Mouse (Mus musculus) gonadal fat pad, adult 2 months (tissue): ENCODE measurements around the gene Ubr2. TPM values are rescaled to one million over a fixed set of nuclear protein-coding genes. Genes with fewer than 3 reads are reported as not detected.
A peak's percentile ranks its signal among the peaks of the same experiment; 100 is the strongest.

Source experiments
- DNase-seq: peaks from one replicate; pipeline ENCODE4 v3.0.0-alpha.2; 2012; ENCODE audit warnings: low read depth
- polyA plus RNA-seq: library from polyadenylated mRNA; depleted of rRNA; stranded (reverse); fragments of >200 nt; gene quantifications from 2 replicates; pipeline ENCODE4 v1.2.3, GENCODE M21; 2012; rRNA removed

Ubr2 gene
- 31.2 and 33.3 TPM in 2 replicates for polyA plus RNA-seq

DNA sequence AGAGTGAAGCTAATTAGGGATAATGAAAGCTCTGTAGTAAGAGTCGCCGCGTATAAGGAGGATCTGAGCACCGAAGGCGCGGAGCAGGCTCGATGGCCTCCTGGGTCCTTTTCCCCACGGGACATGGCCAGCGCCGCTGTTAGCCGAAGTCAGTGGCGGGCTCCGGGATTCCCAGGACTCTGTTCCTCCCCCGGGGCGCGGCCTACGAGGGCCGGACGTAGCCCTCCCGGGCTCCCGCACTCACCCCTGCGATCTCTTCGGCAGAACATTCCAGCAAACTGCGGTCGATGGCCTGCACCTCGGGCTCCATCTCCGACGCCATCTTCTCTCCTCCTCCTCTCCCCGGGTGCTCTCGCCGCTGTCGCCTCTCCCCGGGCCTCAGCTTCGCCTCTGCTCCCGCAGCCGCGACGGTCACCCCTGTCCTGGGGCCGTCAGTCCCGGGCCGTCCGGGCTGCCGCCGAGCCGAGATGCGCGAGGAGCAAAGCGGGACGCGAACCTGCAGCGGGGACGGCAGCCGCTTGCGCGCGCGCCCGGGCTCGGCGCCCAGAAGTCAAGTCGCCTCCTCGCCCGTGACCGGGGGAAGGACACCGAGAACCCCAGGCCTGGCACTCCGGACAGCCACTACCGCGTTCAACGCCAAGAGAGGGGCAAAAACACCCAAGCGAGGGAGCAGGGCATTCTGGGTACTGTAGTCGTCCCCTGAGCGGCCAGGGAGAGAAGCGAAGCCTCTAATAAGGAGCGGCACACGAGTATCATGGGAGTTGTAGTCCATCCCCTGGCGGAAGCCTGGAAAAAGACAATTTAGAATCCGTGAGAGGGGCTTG is at the start of gene Ubr2:
Gene Ubr2, minus strand, starts transcription at position 659 of the 824 bp plus-strand sequence.
- DNase-seq, result peak; percentile 72

DNA sequence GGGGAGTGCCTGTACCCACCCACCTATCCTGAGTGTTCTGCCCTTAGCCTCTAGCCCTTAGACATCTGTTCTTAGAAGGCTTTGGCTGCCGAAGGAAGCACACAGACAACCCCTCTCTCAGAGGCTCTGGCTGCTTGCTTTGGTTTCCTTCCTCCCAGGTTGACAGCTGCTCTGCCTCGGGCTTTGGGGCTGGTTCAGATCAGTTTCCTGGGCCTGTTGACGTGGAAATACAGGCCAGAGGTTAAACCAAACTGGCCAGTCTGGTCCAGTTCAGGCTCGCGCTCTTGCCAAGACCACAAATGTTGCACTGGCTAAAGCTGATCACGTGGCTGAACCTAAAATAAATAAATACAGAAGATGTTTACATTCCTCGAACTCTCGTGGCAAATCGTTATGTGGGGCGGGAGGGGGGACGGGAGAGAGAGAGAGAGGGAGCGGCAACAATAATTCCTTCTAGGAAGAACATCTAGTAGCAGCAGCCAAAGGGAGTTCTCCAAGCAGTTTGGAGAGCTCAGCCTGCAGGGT is 49.5 kb upstream of the Ubr2 start:
- DNase-seq, result peak; percentile 44

DNA sequence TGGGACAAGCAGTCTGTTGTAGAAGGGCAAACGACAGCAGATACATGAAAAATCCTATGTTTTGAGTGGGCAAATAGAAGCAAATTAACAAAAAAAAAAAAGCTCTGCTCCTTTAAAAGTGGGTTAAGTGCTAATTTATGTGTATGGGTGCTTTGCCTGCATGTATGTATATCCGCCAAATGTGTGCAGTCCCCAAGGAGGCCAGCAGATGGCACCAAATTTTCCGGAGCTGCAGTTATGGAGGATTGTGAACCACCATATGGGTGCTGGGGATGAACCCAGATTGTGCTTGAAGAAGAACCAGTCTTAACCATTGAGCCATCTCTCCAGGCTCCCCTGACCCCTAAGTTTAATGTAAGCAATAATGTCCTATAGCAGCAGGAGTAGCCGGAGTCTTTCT is 47.6 kb upstream of the Ubr2 start:
- DNase-seq, result no peak

DNA sequence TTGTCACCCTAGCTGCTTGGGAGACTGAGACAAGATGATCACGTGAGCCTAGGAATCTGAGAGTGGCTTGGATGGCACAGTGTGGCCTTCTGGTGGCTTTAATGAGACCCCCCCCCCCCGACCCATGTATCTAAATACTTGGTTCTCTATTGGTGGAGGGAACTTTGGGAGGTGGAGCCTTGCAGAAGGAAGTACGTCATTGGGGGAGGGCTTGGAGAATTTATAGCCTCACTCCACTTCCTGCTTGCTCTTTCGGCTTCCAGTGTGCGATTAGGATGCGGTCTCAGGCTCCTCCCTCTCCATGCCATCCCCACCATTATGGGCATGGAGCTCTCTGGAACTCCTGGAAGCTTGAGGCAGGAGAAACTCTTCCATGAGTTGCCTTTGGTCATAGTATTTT is 46.1 kb upstream of the Ubr2 start:
- DNase-seq, result no peak

DNA sequence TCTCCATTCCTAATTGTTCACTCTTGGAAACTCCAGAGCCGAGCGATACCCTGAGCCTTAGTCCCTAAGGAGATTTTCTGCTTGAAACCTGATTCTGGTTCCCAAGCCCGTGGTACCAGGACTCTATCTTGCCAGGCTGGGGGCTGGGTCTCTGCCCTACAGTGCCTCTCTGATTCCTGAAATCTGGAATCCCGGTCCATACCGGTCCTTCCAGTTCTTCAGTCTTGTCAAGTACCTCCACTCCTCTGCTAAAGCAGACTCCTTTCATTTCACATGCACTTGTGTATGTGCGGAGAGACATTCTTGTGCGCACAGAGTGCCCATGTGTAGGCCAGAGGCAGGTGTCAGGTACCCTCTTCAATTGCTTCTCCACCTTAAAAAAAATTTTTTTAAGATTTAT is 44.8 kb upstream of the Ubr2 start:
- DNase-seq, result no peak

DNA sequence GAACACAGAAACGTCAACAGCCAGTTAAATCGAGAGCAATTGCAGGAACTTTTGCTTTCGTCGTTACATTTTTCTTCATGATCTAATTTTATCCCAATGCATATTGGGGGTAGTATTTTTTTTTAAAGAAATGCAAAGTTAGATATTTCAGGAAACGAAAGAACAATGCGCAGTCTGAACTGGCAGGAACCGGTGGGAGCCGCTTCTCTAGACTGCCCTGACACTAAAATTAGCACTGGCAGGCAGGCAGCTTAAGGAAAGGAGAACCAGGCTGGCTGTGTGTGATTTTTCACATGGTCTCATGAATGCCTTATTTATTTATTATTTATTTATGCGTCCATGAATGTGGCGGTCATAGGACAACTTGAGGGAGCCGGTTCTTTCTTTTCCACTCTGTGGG is 44.3 kb upstream of the Ubr2 start:
- DNase-seq, result no peak

DNA sequence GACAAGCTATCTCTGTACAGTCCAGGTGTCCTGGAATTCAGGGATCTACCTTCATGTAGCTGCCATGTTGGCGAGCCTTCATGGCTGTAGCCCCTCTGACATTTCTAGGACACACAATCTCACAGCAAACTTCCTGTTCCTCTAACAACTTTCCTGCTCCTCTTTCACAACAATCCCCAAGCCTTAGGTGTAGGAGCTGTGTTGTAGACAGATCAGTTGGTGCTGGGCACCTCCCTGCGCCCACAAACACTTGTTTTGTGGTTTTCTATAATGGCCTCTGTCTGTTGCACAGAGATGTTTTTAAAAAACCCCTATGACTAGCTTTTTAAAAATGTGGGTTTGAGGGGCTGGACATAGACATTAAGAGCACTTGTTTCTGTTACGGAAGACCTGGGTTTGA is 40.3 kb upstream of the Ubr2 start:
- DNase-seq, result no peak

DNA sequence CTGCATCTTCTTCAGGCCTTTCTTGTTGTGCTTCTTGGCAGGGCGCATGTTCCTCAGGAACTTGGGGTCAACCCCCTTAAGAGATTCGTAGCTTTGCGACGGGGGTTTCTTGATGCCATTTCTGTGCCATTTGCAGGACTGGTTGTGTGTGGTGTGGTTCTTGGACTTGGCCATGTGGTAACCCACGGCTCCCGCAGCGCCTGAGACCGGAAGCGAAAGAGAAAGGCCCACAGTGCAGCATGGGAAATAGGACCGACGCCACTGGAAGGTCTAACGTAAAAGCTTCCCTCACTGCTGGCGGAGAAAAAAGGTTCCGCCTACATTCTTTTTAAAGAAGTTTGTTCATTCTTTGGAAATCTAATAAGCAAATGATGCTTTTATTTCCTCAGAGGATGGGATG is 32.5 kb upstream of the Ubr2 start:
- DNase-seq, result no peak

DNA sequence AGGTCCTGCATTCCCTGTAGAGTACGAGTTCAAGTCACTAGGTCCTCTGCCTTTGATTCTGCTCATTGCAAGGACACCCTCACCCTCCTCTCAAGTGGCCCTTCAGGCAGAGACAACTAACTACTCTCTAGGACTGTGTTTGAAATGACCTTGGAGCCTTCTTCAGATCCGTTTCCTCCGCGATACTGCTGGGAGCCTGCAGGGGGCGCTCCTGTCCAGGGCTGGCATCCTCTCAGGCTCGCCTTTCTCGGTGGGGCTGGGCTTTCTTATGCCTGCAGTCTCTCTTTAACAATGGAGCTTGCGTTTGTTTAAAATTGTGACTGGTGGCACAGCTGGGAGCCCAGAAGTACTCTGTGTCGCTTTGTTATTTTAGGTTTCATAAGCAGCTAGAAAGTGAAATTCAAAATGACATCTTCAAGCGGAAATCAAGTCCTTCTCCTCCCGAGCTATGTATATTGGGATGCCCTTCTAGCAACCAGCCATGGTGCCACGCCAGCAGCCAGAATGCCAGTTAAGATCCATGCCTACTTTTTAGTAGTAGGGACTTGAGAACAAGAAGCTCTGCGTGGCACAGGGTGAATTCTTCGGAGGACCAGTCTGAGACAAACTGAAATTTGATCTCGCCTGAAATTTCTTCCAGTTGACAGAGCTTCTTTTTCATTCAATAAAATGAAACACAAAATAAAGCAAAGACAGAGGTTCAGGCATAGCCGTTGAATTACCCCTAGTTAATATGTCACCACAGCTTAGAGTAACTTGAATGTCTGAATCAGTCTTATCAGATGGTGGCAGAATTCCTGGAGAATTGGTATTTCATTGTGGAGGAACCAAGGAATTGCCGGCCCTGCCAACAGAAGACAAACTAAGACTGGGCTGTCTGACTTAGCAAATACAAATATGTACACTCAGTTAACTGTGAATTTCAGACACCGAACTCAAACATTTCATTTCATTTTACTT is 28.8 kb upstream of the Ubr2 start:
- DNase-seq, result no peak

DNA sequence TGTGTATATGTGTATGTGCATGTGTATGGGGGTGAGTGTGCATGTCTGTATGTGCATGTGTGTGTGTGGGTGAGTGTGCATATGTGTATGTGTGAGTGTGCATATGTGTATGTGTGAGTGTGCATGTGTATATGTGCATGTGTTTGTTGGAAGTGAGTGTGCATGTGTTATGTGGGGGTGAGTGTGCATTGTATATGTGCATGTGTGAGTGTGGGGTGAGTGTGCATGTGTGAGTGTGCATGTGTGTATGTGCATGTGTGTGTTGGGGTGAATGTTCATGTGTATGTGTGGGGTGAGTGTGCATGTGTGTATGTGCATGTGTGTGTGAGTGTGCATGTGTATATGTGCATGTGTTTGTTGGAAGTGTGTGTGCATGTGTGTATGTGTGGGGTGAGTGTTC is 24.2 kb upstream of the Ubr2 start:
- no peak for DNase-seq

DNA sequence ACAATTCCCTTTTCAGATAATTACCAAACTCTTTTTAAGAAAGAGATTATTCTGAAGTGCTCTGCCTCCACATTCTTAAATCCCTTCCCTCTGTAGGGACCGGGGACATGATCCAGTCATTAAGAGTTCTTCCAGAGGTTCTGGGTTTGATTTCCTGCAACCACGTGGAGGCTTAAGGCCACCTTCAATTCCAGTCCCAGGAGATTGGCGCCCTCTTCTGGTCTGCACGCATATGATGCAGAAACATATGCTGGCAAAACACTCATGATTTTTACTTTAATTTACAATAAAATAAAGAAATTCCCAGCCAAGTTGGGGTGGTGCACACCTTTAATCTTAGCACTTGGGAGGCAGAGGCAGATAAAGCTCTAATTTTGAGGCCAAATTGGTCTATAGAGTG is 23.3 kb upstream of the Ubr2 start:
- no peak for DNase-seq

DNA sequence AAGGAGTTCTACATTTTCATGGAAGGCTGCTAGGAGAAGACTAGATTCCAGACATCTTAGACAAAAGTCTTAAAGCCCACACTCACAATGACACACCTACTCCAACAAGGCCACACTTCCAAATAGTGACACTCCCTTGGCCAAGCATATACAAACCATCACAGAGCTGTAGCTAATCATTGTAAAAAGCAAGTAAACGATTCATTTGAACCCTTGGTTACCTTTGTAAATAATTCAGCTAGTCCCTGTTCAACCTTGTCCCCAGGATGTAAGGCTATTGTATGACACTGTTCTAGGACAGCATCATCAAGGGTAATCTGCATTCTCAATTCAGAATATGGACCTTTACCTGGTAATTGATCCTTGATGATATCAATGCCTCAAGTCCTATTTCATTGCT is 14.4 kb upstream of the Ubr2 start:
- no peak for DNase-seq

DNA sequence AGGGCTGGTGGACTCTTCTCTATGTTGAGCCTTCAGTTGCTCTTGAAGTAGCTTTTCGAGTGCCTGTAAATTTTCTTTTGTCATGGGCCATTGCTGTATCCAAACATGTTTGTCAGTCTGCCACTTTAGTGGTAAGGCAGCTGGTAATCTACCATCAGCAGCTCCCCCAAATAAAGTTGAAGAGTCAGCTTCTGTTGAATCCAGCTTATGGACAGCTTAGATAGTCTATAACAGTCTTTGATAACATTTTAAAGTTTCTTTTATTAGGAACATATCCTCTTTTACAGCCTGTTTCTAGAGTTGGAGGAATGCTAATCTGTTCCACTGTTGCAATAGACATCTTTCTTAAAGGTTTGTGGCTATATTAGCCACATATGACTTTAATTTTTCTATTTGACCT is 13.0 kb upstream of the Ubr2 start:
- no peak for DNase-seq

DNA sequence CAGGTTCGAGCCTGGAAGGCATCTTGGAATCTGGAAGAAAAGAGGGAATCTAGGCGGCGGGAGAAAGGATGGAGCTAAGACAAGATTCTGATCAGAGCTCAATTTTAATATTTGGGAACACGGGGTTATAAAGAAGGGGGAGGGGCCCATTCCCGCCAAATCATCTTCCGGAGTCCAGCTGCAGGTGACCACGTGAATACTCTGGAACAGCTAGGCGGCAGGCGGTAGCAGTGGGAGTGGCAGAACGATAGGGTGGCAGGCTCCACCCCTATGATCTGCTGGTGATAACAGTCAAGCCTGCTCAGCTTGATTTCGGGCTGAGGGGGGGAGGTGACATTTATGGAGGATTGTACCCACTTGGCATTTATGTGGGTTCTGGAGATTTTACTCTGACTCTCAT is 2.5 kb upstream of the Ubr2 start:
- DNase-seq, result no peak

DNA sequence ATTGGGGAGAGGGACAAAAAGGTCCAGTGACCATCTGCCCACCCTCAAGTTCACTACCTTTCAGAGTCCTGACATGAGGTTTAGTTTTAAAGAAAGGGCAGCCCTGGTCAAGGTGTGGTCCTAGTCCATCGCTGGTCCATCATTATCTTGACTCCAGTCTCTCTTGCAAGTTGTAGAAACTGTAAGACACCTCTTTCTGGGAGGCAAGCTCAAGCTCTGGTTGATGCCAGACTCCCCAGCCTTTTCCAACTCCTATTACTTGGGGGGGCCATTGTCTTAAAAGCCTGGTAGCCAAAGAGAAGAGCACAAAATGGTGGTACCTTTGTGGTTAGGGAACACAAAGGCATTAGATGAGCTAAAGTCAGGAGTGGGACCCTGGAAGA is 1.3 kb upstream of the Ubr2 start:
- DNase-seq, result no peak

DNA sequence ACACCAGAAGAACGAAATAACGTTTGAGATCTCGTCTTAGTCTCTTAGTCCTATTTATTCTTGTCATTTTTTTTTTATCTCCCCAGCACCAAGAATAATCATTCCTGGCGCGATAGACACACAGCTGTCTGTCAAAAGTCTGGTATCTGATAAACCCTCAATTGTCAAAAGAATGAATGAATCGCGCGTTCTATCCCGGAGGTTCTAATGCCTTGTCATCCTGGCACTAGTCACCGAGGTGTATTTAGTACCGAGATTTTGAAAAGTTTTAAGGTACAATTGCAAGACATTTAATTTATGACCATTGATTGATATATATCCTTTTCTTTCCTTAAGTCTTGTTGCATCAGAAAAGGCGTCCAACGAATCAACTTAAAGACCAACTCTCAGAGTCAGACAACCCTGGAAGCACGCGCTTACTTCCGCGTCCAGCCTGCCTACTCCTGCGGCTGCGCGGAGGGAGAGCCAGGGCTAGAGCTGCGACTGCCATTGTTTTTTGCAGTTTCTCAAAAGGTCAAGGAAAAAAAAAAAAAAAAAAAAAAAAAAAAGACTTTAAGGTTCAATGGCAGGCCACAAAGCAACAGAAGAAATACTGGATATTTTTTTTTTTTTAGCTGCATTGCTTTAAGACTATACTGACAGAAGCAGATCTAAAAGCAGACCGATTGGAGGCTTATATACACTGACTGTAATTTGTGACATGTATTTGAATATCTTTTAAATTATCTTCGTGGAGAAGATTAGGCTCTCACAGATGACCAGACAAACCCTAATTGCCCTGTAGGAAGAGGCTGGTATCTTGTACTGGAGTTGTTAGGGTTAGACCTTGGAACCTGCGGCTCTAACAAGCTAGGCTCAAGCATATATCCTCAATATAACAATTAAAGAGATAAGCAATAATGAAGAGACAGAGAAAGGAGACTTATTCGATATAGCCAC is 635 bp upstream of the Ubr2 start:
- DNase-seq, result peak; percentile 44

DNA sequence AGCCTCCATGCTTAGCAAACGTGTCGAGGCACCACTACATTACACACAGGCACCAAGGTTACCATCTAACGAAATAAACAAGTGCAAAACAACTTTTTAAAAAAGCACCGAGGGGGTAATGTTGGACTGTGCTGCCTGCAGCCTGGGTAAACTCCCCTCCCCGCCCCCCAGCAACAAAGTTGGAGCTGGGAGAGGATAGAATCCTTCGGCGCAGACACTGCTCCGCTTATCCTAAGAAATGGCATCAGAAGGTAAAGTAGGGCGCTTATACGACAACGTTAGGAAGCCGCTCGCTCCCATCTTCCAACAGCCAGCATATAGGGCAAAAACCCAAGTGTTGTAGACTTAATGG is 834 bp downstream of the Ubr2 start:
- no peak for DNase-seq

DNA sequence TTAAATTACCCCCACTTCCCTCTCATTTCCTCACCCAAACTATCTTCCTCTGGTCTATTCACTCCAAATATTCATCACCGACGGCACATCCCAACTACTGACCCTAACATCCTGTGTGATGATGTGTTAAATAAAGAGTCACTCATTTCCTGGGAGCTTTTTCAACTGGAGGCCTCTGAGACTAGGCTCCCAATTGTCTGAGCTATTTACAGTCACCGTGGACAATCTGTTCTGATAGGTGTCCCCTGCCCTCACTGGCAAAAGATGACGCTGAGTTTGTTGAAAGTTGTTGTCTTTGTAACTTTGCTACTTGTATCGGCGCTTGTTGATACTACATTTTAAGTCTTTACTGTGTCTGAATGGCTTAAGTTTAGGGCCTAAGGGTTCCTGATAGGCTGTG is 1.3 kb downstream of the Ubr2 start:
- no peak for DNase-seq

DNA sequence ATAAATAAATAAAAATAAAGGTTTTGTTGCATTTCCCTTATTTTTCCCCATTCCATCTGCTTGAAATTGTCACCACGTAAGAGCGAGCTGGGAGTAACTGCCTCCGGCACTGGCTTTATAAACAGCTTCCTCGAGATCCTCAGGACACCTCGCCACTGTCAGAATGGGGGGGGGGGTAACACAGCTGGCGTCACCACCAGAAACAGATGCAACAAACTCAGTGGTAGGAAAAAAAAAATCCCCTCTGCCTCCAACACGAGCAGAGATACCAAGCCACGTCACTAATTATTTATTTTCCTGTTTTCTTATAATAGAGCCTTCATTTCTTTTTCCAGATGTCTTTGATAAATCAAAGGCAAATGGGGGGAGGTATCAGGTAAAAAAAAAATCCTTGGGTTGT is 1.9 kb downstream of the Ubr2 start:
- DNase-seq, result no peak

DNA sequence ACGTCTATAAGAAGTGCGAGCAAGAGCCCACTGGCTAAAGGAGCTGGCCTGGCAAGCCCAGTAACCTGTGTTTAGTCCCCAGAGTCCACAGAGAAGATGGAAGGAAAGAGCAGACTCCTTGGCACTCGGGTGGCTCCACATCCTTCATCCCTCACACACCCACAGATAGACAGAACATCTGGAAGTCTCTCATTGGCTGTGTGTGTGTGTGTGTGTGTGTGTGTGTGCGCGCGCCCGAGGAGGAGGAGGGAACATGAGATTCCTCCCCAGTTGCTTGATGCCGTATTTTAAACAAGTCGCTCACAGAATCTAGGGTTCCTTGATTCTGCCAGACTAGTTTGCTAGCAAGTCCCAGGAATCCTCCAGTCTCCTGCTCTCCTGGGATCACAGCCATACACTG is 3.6 kb downstream of the Ubr2 start:
- no peak for DNase-seq

DNA sequence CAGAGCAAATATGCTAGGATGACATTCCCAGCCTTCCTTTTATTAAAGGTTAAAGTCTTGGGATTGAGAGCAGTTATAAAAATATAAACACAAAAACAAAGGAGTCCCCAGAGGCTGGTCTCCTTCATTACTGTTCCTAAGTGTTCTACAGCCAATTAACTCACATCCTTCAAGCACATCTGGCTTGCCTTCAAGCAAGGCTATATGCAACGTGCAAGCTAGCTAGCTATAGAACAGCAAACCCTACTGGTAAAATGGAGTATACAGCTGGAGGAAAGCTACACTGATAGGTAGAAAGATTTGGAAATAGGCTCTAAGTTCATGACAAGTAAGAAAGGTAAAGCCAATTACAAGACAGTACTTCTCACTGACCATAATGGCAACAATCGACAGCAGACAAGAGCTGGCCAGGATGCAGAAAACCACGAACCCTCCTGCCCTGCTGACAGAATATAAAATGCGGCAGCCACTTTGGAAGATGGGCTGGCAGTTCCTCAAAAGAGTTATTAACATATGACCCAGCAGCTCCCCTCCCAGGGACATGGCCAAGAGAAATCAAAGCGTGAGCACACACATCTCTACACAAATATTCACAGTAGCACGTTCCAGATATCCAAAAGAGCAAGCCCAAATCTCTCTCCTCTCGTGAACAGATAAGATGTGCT is 4.5 kb downstream of the Ubr2 start:
- DNase-seq, result no peak
